Mouse (Mus musculus) embryonic fibroblast, embryonic 13.5 days (primary cell): ENCODE results near the gene Atxn7l2. TPM values are rescaled to one million over a fixed set of nuclear protein-coding genes. Genes with fewer than 3 reads are reported as not detected.
A peak's percentile ranks its signal among the peaks of the same experiment; 100 is the strongest.

Source experiments
- H3K27ac ChIP-seq: 2 replicates; pipeline ENCODE4 v1.5.1; 2012; ENCODE audit warnings: low read length, control low read depth, inconsistent platforms; ENCODE audit not compliant: insufficient read depth
- H3K4me1 ChIP-seq: 2 replicates; pipeline ENCODE4 v1.6.1; 2011; ENCODE audit warnings: low read length; ENCODE audit not compliant: control insufficient read depth, insufficient read depth
- H3K4me3 ChIP-seq: 2 replicates; pipeline ENCODE4 v1.5.1; 2011; ENCODE audit warnings: mild to moderate bottlenecking, control low read depth, low read length; ENCODE audit not compliant: insufficient read depth
- CTCF ChIP-seq: IDR thresholded peaks from 2 replicates; pipeline ENCODE4 v1.5.1; 2011; ENCODE audit warnings: mild to moderate bottlenecking, control low read depth, low read length, moderate library complexity, borderline replicate concordance; ENCODE audit not compliant: insufficient read depth
- POLR2A ChIP-seq: IDR thresholded peaks from 2 replicates; pipeline ENCODE4 v1.6.1; 2011; ENCODE audit warnings: low read depth, mild to moderate bottlenecking, control low read depth, low read length, moderate library complexity
- polyA plus RNA-seq: library from polyadenylated mRNA; stranded (reverse); fragments of >200 nt; gene quantifications from 2 replicates; pipeline ENCODE4 v1.2.4, GENCODE M21; 2011; ENCODE audit warnings: low read depth; ENCODE audit not compliant: missing spikeins, insufficient read length

The Atxn7l2 gene
- polyA plus RNA-seq, 1 experiment: 6.2 TPM

DNA sequence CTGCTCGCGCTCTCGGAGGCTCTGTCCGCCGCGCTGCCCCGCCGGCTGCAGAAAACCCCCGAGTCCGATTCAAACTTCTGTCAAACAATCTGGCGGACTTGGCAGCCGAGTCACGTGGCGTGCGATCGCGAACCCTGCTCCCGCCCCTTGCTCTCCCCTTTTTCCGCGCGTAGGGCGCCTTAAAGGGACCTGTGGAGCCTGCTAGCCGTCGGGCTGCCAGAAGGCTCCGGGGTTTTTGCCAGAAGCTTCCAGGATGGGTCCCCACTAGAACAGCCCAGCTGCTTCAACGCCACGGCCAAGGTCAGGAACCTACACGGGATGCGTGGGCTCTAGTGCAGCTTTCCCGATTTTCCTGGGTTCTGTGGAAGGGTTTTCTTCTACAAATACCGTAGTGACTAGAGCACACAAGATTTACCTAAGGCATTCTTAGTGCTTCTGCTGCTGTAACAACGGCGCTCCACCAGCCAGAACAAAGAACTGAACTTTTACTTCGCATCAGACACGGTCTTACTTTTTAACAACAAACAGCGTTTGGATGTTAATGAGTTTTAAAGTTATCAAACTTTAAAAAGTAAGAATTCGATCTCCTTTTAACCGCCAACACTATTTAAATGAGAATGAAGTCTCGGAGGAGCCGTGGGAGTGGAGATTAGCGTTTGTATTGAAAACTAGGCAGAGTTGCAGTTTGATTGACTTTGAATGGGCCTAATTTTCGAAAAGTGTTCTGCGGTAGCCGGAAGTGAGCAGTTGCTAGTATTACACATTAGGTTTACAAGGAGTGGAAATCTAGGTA, 16.0 kb upstream of the Atxn7l2 start, which contains the start of gene Sypl2:
Gene Sypl2, minus strand, starts transcription at position 91 of the 793 bp plus-strand sequence.
- Histone ChIP-seq H3K4me1 (no peaks in the 10 kb centered on the region), H3K4me3 (peak within 1 kb of the TSS; percentile 39), H3K27ac (no peak within 1 kb of the TSS)
- TF ChIP-seq CTCF (no peak), POLR2A (no peak)

DNA sequence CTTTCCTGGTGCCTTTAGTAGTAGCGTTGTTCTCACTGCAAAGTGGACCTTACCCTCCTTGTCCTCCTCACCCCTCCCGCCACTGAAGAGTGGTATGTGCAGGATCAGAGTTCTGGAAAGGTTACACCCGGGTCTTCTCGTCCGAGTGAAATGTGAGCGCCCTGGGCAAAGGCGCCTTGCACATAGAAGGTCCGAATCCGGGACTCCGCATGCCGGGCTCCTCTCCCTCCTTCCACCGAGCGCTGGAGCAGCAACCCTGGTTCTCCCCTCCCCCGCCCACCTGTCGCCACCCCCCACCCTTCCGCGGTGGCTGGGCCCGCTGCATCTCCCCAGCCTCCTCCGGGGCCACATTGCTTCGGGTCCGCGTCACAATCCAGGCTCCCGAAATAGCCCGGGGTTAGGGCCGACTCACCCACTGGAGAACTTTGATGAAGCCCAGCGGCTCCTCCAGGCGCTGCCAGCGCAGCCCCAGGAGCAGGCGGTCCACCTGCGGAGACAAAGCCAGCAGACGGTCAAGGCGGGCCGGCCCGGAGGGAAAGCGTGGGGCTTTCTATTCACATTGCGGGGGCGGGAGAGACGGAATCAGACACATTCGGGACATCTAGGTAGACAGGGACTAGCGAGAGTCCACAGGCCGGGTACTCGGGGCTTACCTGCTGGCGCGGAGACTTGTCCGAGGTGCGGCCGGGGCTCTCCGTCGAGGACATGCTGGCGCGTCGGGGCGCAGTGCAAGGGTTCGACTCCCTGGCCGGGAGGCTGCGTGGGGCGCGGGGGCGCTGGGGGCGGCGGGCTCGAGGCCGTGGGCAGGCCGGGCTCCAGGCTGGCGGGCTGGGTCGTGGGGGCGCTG, 15.2 kb upstream of the Atxn7l2 start:
- no peak overlapping the region for H3K27ac ChIP-seq
- no peak for TF ChIP-seq CTCF
- TF ChIP-seq POLR2A: no peak
- no peaks in the 10 kb centered on the region for H3K4me1 ChIP-seq
- no peak overlapping the region for H3K4me3 ChIP-seq

DNA sequence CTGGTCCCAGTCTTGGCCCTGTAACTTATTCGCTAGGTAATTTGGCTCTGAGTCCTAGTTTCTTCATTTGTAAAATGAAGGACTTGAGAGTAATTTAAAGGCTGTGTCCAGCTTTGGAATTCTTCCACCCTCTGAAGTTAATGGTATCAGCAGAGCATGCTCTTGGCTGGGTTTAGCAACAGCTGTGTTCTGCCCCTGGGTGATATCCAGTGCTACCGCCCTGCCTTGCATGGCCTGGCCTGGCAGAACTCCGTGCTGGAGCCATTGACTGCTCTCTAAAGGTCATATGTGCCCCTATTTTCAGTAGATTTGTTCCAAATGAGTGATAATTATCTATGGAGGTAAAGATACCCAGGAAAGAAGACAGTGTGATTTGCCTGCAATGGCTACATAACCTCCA, 9.9 kb upstream of the Atxn7l2 start:
- H3K4me1 ChIP-seq: no peaks in the 10 kb centered on the region
- H3K4me3 ChIP-seq: no peak overlapping the region
- no peak for TF ChIP-seq CTCF
- no peak for TF ChIP-seq POLR2A
- no peak overlapping the region for H3K27ac ChIP-seq

DNA sequence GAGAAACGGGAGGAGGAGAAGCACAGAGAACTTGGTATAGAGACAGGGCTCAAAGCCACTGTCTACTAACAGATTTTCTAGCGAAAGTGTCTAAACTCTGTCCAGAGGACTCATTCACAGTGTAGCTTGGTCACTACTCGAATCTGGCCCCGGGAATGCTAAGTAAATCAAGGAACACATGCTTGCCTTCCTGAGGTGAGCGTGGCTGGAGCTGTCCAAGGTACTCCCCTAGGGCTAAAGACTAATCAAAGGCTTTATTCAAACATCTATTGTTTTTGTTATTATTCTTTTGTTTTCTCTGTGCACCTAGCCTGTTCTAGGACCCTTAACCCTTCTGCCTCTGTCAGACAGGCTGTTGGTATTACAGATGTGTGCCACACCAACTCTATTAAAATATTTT, 4.0 kb upstream of the Atxn7l2 start:
- H3K4me1 ChIP-seq: no peaks in the 10 kb centered on the region
- no peak overlapping the region for H3K27ac ChIP-seq
- no peak overlapping the region for H3K4me3 ChIP-seq
- no peak for TF ChIP-seq CTCF
- TF ChIP-seq POLR2A: no peak

DNA sequence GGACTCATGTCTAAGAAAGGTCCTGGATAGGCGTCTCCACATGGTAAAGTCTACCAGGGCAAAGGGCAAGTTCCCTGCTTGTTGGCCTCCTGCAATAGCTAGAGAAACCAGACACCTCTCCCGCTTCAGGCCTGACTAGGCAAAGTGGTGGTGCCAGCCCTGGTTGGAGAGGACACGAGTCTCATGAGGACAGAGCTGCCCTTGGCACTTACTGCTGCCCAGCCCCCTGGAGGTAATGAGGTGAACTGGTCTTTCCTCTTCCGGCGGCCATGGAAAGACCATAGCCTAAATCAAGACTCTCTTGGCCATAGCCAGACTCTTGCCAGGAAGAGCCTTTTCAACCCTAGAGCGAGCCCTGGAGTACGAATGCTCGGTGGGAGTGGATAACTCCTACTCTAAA, 1.7 kb upstream of the Atxn7l2 start:
- Histone ChIP-seq H3K4me1 (no peaks in the 10 kb centered on the region), H3K27ac (no peak overlapping the region), H3K4me3 (no peak overlapping the region)
- TF ChIP-seq CTCF (no peak), POLR2A (no peak)

DNA sequence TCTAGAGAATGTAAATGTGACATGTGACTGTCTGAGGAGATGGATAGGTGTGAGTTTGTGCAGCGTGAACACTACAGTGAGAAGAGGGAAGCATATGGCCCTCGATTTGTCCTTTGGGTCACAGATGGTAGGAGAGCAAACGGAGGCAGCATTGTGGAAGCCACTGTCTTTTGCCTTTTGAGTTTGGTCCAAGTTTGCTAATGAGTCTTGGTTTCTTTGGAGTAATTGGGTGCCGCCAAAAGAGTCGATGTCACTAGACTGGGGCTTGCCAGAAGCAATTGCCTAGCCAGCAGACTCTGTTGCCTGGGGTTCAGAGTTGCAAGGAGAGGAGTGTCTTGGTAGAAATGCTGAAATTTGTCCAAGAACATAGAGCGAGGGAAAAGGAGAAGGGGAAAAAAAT, 1.1 kb upstream of the Atxn7l2 start:
- no peak overlapping the region for H3K27ac ChIP-seq
- TF ChIP-seq POLR2A (no peak), CTCF (no peak)
- no peak overlapping the region for H3K4me3 ChIP-seq
- no peaks in the 10 kb centered on the region for H3K4me1 ChIP-seq

DNA sequence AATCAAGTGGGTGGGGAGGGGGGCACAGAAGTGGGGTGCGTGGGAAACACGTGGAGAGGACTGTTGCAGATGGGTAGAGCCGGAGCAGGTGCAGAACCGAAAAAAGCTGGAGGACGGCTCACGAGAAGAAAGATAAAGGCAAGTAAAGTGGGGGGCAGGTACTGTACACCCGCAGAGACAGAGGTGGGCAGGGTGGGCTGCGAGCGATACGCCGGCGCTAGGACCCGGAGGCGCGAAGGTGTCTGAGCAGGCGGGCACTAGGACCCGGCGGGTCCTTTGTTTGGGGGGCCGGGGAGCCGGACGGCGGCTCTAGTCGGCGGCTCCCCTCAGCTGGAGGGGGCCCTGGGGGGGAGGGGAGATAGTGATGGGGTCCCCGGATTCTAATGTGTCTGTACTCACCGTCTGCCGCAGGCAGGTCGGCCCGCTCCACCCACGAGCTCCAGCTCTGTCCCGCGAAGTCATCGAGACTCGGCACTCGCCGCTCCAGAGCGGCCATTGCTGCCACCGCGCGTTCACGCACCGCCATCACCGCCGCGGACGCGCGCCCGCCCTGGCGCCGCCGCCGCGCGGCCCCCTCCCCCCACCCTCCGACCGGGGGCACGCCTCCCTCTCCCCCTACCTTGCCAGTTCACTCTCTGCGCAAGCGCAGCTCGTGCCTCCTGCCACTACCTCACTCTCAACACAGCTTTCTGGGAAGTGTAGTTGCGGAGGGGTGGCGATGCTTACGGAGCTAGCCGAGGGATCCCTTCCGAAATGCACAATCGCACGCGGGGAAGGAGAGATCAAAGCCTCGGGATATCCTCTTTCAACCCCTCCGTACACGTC, 576 bp downstream of the Atxn7l2 start:
- Histone ChIP-seq H3K27ac (peak overlapping the region; percentile 44), H3K4me1 (no peaks in the 10 kb centered on the region), H3K4me3 (peak overlapping the region; percentile 86)
- TF ChIP-seq POLR2A: peak; percentile 73
- TF ChIP-seq CTCF: no peak

DNA sequence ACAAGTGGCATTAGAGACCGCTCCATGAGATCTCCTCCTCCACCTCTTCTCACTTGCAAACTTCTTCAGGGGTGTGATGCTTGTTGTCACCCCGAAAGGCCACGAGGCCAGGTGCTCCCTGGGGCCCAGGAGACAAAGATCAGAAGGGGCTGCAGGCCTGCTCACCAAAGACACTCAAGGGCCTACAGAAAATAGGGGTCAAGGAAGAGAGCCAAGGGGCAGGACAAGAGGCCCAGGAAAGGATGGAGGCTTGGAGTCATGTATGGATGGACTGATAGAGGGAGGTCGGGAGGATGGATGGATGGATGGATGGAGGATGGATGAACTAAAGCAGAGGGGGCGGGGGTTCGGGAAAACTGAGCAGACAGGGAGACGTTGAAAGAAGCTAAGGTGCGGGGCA, 1.2 kb downstream of the Atxn7l2 start:
- H3K27ac ChIP-seq: no peak overlapping the region
- peak overlapping the region; percentile 86 for H3K4me3 ChIP-seq
- no peaks in the 10 kb centered on the region for H3K4me1 ChIP-seq
- no peak for TF ChIP-seq POLR2A
- TF ChIP-seq CTCF: no peak

DNA sequence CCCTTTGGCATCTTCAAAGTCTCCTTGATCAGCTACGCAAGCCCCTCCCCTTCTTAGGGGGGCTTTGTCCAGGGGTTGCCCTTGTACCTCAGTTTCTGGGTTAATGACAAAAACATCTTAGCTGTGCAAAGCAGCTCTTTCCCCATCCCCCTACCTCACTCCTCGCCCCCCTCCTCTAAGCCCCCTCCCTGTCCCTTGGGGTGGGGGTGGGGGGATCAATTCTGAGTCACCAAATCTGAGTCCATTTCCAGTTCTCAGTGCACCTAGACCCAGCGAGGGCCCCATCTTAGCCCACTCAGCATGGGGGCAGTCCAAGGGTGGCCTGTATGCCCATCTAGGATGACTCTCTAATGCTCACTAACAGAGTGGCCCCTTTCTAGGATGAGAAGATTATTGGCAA, 1.7 kb downstream of the Atxn7l2 start:
- no peak overlapping the region for H3K4me3 ChIP-seq
- no peak overlapping the region for H3K27ac ChIP-seq
- TF ChIP-seq POLR2A: no peak
- TF ChIP-seq CTCF: no peak
- H3K4me1 ChIP-seq: no peaks in the 10 kb centered on the region

DNA sequence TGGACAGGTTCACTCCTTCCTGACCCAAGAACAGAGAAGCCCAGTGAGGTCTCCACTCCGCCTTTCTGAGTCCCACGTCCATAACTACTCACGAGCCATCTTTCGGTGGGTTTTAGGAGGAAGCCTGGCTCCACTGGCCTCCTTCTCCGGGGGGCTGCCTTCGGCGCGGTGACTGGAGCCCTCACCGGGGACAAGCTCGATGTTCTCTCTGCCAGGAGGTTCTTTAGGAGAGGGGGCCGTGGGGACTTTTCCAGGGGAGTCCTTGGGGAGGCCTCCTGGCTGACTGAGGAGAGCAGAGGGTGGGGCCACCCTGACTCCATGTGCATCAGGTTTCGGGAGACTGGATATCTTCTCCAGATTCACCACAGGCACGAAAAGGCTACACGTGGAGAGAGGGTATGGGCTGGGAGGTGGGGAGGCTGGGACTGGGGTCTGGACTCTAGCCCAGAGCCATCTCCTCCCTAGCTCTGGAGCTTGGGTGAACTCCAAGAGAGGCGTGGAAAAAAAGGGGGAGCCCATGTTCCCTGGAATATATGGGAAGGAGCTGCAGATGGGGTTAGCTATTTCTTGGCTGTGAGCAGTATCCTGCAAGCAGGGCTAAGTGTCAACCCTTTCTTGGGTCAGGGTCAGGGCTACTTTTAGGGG, 3.9 kb downstream of the Atxn7l2 start:
- H3K27ac ChIP-seq: no peak overlapping the region
- TF ChIP-seq POLR2A: no peak
- TF ChIP-seq CTCF: no peak
- no peaks in the 10 kb centered on the region for H3K4me1 ChIP-seq
- no peak overlapping the region for H3K4me3 ChIP-seq
